Mouse (Mus musculus): ENCODE measurements at regions not wholly inside any gene's neighbourhood (a gene's known extent, or its start where the extent isn't known, plus 50 kb on each side); places are given as distances from the start of the nearest gene placed in this dataset.
A peak's percentile ranks its signal among the peaks of the same experiment; 100 is the strongest.

DNA sequence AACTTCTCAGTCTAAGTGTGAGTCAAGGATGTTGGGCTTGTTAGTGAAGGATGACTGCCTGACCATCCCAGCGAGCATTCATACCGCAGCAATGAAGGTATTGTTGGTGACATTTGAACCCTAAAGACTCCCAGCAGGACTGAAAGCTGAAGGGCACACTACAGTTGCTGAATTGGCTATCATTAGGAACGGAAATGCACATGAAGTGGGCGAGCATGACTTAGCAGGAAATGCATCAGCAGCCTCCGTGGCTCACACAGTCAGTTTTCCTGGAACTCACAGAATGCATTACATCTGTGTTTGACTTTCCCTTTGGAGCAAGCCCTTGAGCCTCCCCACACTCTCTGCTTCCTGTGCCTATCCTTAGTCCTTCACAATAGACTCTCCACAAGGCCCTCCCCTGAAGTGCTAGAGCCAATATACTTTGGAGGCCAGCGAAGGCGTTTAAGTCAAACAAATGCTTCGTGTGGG lies 63.9 kb downstream of the Tmco5 start:
- intact Hi-C loops (cut with DNase I): no loop called here
- DNase-seq: peak in 1 of 2 experiments; percentile 14

DNA sequence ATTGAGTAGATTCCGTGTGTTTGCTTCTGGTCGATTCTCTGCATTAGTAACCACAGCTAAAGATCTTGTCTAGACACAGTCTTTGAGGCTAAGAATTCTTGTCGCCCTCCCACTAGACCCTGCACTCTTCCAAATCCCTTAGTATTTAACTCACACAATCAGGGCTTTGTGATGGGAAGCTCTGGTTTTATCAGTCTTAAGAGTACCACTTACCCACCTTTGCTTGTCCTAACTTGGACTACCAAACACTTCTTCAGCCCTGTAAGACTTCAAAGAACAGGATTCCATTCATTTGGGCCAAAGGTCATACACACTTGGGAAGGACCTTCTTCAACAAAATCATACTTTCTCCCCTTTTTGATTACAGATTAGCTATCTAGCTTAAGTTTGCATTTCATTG lies 70.0 kb downstream of the Tmco5 start:
- intact Hi-C loops (cut with DNase I): no loop called here
- no peak for DNase-seq

DNA sequence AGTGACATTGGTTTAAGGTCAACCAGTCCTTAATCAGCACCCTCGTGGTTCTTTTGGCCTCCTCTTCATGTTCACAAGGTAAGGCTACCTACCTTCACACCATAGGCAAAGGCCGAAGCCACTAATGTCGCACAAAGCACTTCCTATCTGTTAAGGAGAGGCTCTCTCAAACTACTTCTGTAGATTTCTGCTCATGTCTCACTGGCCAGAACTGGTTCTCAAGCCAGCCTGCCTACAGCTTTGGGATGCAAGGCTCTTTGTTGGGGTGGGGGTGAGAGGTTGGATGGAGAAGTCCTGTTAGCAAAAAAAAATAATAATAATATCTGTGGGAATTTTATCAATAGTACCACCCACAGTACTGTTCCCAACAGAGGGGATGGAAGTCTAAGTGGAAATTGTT lies 71.2 kb downstream of the Tmco5 start:
- intact Hi-C loops (cut with DNase I): no loop called here
- DNase-seq: no peak

- no peak for DNase-seq
- intact Hi-C loops (cut with DNase I): no loop called here
Measured at GRCm38 (mm10) chr2:116950154-116950553, 71.7 kb downstream of the Tmco5 start.

GRCm38 (mm10) chr2:116951481-116951880 lies 73.0 kb downstream of the Tmco5 start:
- intact Hi-C loops (cut with DNase I): no loop called here
- no peak for DNase-seq

- DNase-seq: no peak
- intact Hi-C loops (cut with DNase I): no loop called here
Measured at GRCm38 (mm10) chr2:116954280-116954679, 75.8 kb downstream of the Tmco5 start.

- no peak for DNase-seq
- intact Hi-C loops (cut with DNase I): no loop called here
Measured at GRCm38 (mm10) chr2:116954896-116955295, 76.4 kb downstream of the Tmco5 start.

DNA sequence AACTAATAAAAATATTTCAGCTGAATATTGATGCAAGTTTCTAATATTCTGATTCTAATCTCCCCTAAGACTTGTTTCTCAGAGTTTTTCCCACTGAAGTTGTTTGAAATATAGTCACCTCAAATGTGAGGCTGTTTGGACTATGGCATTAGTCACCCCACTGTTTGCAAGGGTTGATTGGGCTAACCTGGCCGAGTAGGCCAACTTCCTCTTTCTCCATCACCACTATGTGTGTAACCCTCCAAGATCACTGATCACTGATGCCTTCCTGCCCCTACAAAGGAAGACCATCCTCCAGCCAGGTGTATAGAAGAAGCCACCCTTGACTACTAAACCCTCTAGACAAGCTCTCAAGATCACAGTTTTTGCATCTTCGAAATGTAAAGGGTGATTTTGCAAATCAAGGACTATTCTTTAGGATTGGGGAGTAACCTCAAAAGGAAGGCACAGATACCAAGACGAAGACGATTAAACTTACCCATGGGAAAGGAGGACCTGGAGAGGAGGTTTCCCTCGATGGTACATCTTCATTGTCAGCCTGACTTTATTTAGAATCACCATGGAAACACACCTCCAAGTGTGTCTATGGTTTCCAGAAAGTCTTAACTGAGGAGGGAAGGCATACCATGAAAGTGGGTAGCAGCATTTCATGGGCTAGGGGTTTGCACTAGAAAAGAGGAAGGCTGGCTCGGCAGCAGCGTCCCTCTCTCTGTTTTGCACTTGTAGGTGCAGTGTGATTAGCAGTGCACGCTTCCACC lies 84.8 kb downstream of the Tmco5 start:
- intact Hi-C loops (cut with DNase I): no loop called here

GRCm38 (mm10) chr2:116966266-116966665 lies 87.8 kb downstream of the Tmco5 start:
- intact Hi-C loops (cut with DNase I): no loop called here
- DNase-seq: no peak

More for the DNA sequence above, 84.8 kb downstream of the Tmco5 start:
- no peak for DNase-seq

GRCm38 (mm10) chr2:116971666-116972613 lies 93.4 kb downstream of the Tmco5 start:
- DNase-seq: peak; percentile 26 to 56
- intact Hi-C loops (cut with DNase I): loop anchor here (1.0 to 5.0 kb wide), 2 partner anchors 50 to 72 kb away; no protein-coding TSS in a partner anchor

DNA sequence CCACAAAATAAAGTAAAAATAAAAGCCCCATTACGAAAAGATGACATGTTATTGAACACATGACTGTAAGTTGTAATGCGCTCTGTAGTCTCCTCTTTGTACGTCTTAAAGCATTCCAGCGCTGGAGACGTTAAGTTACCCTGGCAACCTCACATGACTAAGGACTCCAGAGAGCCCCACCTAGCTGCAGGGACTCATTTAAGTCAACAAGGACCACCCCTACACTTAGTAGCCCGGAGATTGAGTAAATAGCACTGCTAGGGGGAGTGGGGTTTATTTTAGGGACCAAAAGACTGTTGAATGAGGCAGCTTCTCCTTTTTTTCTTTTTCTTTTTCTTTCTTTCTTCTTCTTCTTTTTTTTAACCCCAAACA lies 94.1 kb downstream of the Tmco5 start:
- peak in 1 of 2 experiments; percentile 22 for DNase-seq

GRCm38 (mm10) chr2:116973441-116973840 lies 95.0 kb downstream of the Tmco5 start:
- intact Hi-C loops (cut with DNase I): loop anchor here (5.0 kb wide), 1 partner anchor 51 kb away; no protein-coding TSS in a partner anchor
- no peak for DNase-seq

More for the DNA sequence above, 94.1 kb downstream of the Tmco5 start:
- intact Hi-C loops (cut with DNase I): loop anchor here (5.0 kb wide), 1 partner anchor 50 kb away; no protein-coding TSS in a partner anchor

GRCm38 (mm10) chr2:116974152-116974551 lies 95.7 kb downstream of the Tmco5 start:
- DNase-seq: no peak
- intact Hi-C loops (cut with DNase I): loop anchor here (2.0 to 5.0 kb wide), 2 partner anchors 52 to 147 kb away; partner anchors contain the start of gene Spred1

GRCm38 (mm10) chr2:116974569-116975060 lies 96.1 kb downstream of the Tmco5 start:
- intact Hi-C loops (cut with DNase I): loop anchor here (2.0 to 5.0 kb wide), 2 partner anchors 52 to 146 kb away; partner anchors contain the start of gene Spred1

GRCm38 (mm10) chr2:116975091-116975600 lies 96.7 kb downstream of the Tmco5 start:
- DNase-seq: peak in 1 of 2 experiments; percentile 47
- intact Hi-C loops (cut with DNase I): loop anchor here (2.0 kb wide), 1 partner anchor 146 kb away; the partner anchor contains the start of gene Spred1

More at GRCm38 (mm10) chr2:116974569-116975060, 96.1 kb downstream of the Tmco5 start:
- no peak for DNase-seq

- intact Hi-C loops (cut with DNase I): loop anchor here (2.0 kb wide), 1 partner anchor 145 kb away; the partner anchor contains the start of gene Spred1
- peak; percentile 74 to 85 for DNase-seq
Measured at GRCm38 (mm10) chr2:116975601-116976431, 97.3 kb downstream of the Tmco5 start.

DNA sequence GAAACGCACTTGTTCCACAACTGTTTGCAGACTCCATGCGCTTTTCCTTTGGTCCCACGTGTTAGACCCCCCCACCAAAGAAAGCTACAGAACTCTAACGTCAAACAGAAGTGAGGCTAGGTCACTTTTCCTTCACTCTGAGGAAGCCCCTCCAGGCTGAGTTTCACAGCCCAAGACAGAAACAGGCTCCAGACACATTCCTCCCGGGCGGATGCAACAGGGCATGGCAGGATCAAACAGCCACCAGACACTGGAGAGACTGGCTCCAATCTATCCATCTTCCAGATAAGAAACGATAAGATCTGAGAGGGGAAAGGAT lies 97.9 kb downstream of the Tmco5 start:
- peak; percentile 31 to 37 for DNase-seq
- intact Hi-C loops (cut with DNase I): no loop called here

GRCm38 (mm10) chr2:116976951-116977503 lies 98.5 kb downstream of the Tmco5 start:
- intact Hi-C loops (cut with DNase I): no loop called here
- peak in 1 of 2 experiments; percentile 14 for DNase-seq
